Mouse (Mus musculus): ENCODE measurements around the gene Rpl36al.

- no peak for TF ChIP-seq CTCF (IDR thresholded peaks at IDR 0.05; ENCODE audit: low read depth, low read length)
- no peak for TF ChIP-seq POLR2A (IDR thresholded peaks at IDR 0.05; ENCODE audit: extremely low read depth, insufficient read depth, low read length)
Observed at GRCm38 (mm10) chr12:69143460-69143859, 40.4 kb downstream of the Rpl36al start.

Data from liver, adult 2 months (tissue).